Mouse (Mus musculus): Measurements from ENCODE around the gene Ptn.

- TF ChIP-seq POLR2A (IDR thresholded peaks at IDR 0.05; ENCODE audit: extremely low read depth, insufficient read depth, low read length) (no peak), CTCF (IDR thresholded peaks at IDR 0.05; ENCODE audit: extremely low read depth, insufficient read depth, low read length) (no peak)
Observed at GRCm38 (mm10) chr6:36789261-36789660, 20.8 kb downstream of the Ptn start.

All from cortical plate, adult 2 months (tissue).